Mouse (Mus musculus): ENCODE data around the gene Lilra5. TPM values are rescaled to one million over a fixed set of nuclear protein-coding genes. Genes with fewer than 3 reads are reported as not detected.
"Not testable (repeated sequence)": the region's sequence is repeated elsewhere in the genome, so short reads cannot be mapped to it uniquely, and the experiment has no call there.

The Lilra5 gene
- polyA plus RNA-seq, 1 experiment from 2014 or later, result not detected

GRCm38 (mm10) chr7:4239038-4239721, 1.6 kb downstream of the Lilra5 start:
- no peak for TF ChIP-seq CTCF (IDR thresholded peaks at IDR 0.05; ENCODE audit: low read depth)
- ATAC-seq (ENCODE audit: insufficient read depth), result no peak
- no peak for DNase-seq
- Histone ChIP-seq H3K36me3 (ENCODE audit: insufficient read depth) (no peaks in the 10 kb centered on the region), H3K4me3 (ENCODE audit: low read depth, low read length) (no peak overlapping the region), H3K4me1 (ENCODE audit: insufficient read depth) (no peaks in the 10 kb centered on the region), H3K9me3 (ENCODE audit: low read depth, low read length) (no peaks in the 10 kb centered on the region), H3K27me3 (ENCODE audit: insufficient read depth, low read length) (no peaks in the 10 kb centered on the region), H3K27ac (ENCODE audit: low read depth) (no peak overlapping the region), H3K4me2 (no peak overlapping the region), H3K9ac (no peak overlapping the region)
- 47% methylated on average over 6 of the region's 6 CpGs for WGBS

GRCm38 (mm10) chr7:4251211-4251610, 13.7 kb downstream of the Lilra5 start:
- DNase-seq; H3K9me3 ChIP-seq (ENCODE audit: low read depth, low read length); H3K4me1 ChIP-seq (ENCODE audit: insufficient read depth); H3K27ac ChIP-seq (ENCODE audit: low read depth); H3K27me3 ChIP-seq (ENCODE audit: insufficient read depth, low read length); H3K9ac ChIP-seq; H3K4me2 ChIP-seq; H3K36me3 ChIP-seq (ENCODE audit: insufficient read depth); ATAC-seq (ENCODE audit: insufficient read depth); H3K4me3 ChIP-seq (ENCODE audit: low read depth, low read length): not testable (repeated sequence)
- 75% methylated on average over 1 of the region's 1 CpGs for WGBS

- H3K27ac ChIP-seq (ENCODE audit: low read depth); H3K9me3 ChIP-seq (ENCODE audit: low read depth, low read length); H3K4me1 ChIP-seq (ENCODE audit: insufficient read depth); DNase-seq; H3K27me3 ChIP-seq (ENCODE audit: insufficient read depth, low read length); ATAC-seq (ENCODE audit: insufficient read depth); H3K36me3 ChIP-seq (ENCODE audit: insufficient read depth); H3K4me3 ChIP-seq (ENCODE audit: low read depth, low read length); H3K9ac ChIP-seq; H3K4me2 ChIP-seq: not testable (repeated sequence)
- no CpG with 5 or more reads among the region's 1 CpGs for WGBS
Observed at GRCm38 (mm10) chr7:4256060-4256459, 18.5 kb downstream of the Lilra5 start.

GRCm38 (mm10) chr7:4260521-4260920, 23.0 kb downstream of the Lilra5 start:
- not testable (repeated sequence) for H3K9me3 ChIP-seq (ENCODE audit: low read depth, low read length); H3K36me3 ChIP-seq (ENCODE audit: insufficient read depth); H3K27me3 ChIP-seq (ENCODE audit: insufficient read depth, low read length); H3K4me2 ChIP-seq; DNase-seq; H3K4me3 ChIP-seq (ENCODE audit: low read depth, low read length); ATAC-seq (ENCODE audit: insufficient read depth); H3K27ac ChIP-seq (ENCODE audit: low read depth); H3K4me1 ChIP-seq (ENCODE audit: insufficient read depth); H3K9ac ChIP-seq
- WGBS, result 84% methylated on average over 1 of the region's 1 CpGs

- not testable (repeated sequence) for H3K36me3 ChIP-seq (ENCODE audit: insufficient read depth); H3K9ac ChIP-seq; ATAC-seq (ENCODE audit: insufficient read depth); H3K27me3 ChIP-seq (ENCODE audit: insufficient read depth, low read length); H3K9me3 ChIP-seq (ENCODE audit: low read depth, low read length); H3K4me1 ChIP-seq (ENCODE audit: insufficient read depth); H3K4me2 ChIP-seq; H3K4me3 ChIP-seq (ENCODE audit: low read depth, low read length); DNase-seq; H3K27ac ChIP-seq (ENCODE audit: low read depth)
- 35% methylated on average over 1 of the region's 1 CpGs for WGBS
Observed at GRCm38 (mm10) chr7:4272106-4272505, 34.6 kb downstream of the Lilra5 start.

- H3K27ac ChIP-seq (ENCODE audit: low read depth); H3K4me3 ChIP-seq (ENCODE audit: low read depth, low read length); H3K9me3 ChIP-seq (ENCODE audit: low read depth, low read length); DNase-seq; H3K9ac ChIP-seq; H3K36me3 ChIP-seq (ENCODE audit: insufficient read depth); H3K4me2 ChIP-seq; H3K4me1 ChIP-seq (ENCODE audit: insufficient read depth); H3K27me3 ChIP-seq (ENCODE audit: insufficient read depth, low read length); ATAC-seq (ENCODE audit: insufficient read depth): not testable (repeated sequence)
- WGBS, result 54% methylated on average over 2 of the region's 2 CpGs
Observed at GRCm38 (mm10) chr7:4273874-4274273, 36.3 kb downstream of the Lilra5 start.

- not testable (repeated sequence) for H3K36me3 ChIP-seq (ENCODE audit: insufficient read depth); ATAC-seq (ENCODE audit: insufficient read depth); DNase-seq; H3K9me3 ChIP-seq (ENCODE audit: low read depth, low read length); H3K4me2 ChIP-seq; H3K4me3 ChIP-seq (ENCODE audit: low read depth, low read length); H3K27ac ChIP-seq (ENCODE audit: low read depth); H3K4me1 ChIP-seq (ENCODE audit: insufficient read depth); H3K9ac ChIP-seq; H3K27me3 ChIP-seq (ENCODE audit: insufficient read depth, low read length)
- 89% methylated on average over 10 of the region's 10 CpGs for WGBS
Observed at GRCm38 (mm10) chr7:4275500-4275899, 37.9 kb downstream of the Lilra5 start.

GRCm38 (mm10) chr7:4292638-4293037, 55.1 kb downstream of the Lilra5 start:
- Histone ChIP-seq H3K27ac (ENCODE audit: low read depth) (no peak overlapping the region), H3K27me3 (ENCODE audit: insufficient read depth, low read length) (no peaks in the 10 kb centered on the region), H3K4me3 (ENCODE audit: low read depth, low read length) (no peak overlapping the region), H3K36me3 (ENCODE audit: insufficient read depth) (no peaks in the 10 kb centered on the region), H3K9ac (no peak overlapping the region), H3K4me2 (no peak overlapping the region), H3K4me1 (ENCODE audit: insufficient read depth) (no peaks in the 10 kb centered on the region), H3K9me3 (ENCODE audit: low read depth, low read length) (no peaks in the 10 kb centered on the region)
- DNase-seq (no peak), ATAC-seq (ENCODE audit: insufficient read depth) (no peak)
- 69% methylated on average over 5 of the region's 5 CpGs for WGBS
- no peak for TF ChIP-seq CTCF (IDR thresholded peaks at IDR 0.05; ENCODE audit: low read depth)

Other genes with a start within 250 kb of the Lilra5 start
- 0.16 and 0.93 TPM in 2 replicates for gene Lair1, start 174.6 kb upstream of the Lilra5 start, polyA plus RNA-seq (2014; fragmentation: Nextera tagmentation; extraction: Ambion mirVana)
- 2.1 and 2.6 TPM in 2 replicates for gene Ttyh1, start 118.3 kb upstream of the Lilra5 start, polyA plus RNA-seq (2014; fragmentation: Nextera tagmentation; extraction: Ambion mirVana)
- gene Leng8, start 100.7 kb upstream of the Lilra5 start, polyA plus RNA-seq (2014; fragmentation: Nextera tagmentation; extraction: Ambion mirVana), result 44.6 and 51.2 TPM in 2 replicates
- gene Leng9, start 87.4 kb upstream of the Lilra5 start, polyA plus RNA-seq (2014; fragmentation: Nextera tagmentation; extraction: Ambion mirVana), result 2.3 and 2.6 TPM in 2 replicates
- 33.3 and 37.5 TPM in 2 replicates for gene Cdc42ep5, start 72.9 kb upstream of the Lilra5 start, polyA plus RNA-seq (2014; fragmentation: Nextera tagmentation; extraction: Ambion mirVana)
- gene Ncr1, start 100.0 kb downstream of the Lilra5 start, polyA plus RNA-seq (2014; fragmentation: Nextera tagmentation; extraction: Ambion mirVana), result not detected in 2 replicates
- gene Gp6, start 160.0 kb downstream of the Lilra5 start, polyA plus RNA-seq (2014; fragmentation: Nextera tagmentation; extraction: Ambion mirVana), result 0.39 and 0.97 TPM in 2 replicates
- gene Rdh13, start 207.9 kb downstream of the Lilra5 start, polyA plus RNA-seq (2014; fragmentation: Nextera tagmentation; extraction: Ambion mirVana), result 25.9 and 27.3 TPM in 2 replicates
- gene Eps8l1, start 222.9 kb downstream of the Lilra5 start, polyA plus RNA-seq (2014; fragmentation: Nextera tagmentation; extraction: Ambion mirVana), result 9.5 and 13.6 TPM in 2 replicates

Data from lung, embryonic 14.5 days (tissue).